Mouse (Mus musculus) ovary, postnatal 36 days (tissue): ENCODE measurements around the gene Spg21.

Experiments used
- DNase-seq: peaks from one replicate; pipeline ENCODE4 v3.0.0; 2022; ENCODE audit warnings: low spot score, mixed read lengths

Spg21 gene

GRCm38 (mm10) chr9:65535789-65536469 lies 75.2 kb downstream of the Spg21 start:
- no peak for DNase-seq

DNA sequence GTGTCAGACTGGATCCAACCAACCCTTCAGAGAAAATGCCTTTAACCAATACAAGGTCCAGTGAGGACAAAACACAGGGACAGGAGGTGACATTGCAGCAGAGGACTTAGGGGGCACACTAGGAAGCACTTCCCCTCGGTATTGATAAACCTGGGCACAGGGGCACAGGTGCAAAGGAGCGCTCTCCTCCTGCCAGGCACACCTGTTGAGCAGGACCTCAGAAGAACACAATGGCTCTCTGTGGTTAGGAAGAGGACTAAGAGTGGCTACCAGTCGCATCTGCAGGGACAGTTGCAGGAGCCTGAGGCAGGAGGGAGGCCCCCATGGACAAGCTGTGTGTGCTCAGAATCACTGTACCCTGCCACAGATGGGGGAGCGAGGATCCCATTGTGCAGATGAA lies 75.7 kb downstream of the Spg21 start:
- DNase-seq, result no peak
